Mouse (Mus musculus): ENCODE data around the gene Pdpr.
"Not testable (repeated sequence)": the region's sequence is repeated elsewhere in the genome, so short reads cannot be mapped to it uniquely, and the experiment has no call there.

Pdpr gene

GRCm38 (mm10) chr8:111093865-111094718 is at the start of gene Pdpr:
TSS of gene Pdpr (plus strand) at chr8:111094630.
- peak; percentile 81 for DNase-seq (ENCODE audit: low spot score)

DNA sequence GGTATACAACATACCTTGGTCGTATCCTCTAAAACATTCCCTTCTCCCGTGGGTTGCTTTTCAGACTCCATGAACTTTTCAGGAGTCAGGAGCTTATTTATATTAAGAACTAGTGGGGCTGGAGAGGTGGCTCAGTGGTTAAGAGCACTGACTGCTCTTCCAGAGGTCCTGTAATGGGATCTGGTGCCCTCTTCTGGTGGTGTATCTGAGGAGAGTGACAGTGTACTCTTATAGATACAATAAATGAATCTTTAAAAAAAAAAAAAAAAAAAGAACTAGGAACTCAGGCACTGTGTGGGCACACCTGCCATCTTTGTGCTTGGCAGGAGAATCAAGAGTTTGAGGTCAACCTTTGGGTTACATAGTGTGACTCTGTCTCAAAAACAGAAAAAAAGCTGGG is 45.7 kb upstream of the Pdpr start:
- no peak for DNase-seq (ENCODE audit: low spot score)

DNA sequence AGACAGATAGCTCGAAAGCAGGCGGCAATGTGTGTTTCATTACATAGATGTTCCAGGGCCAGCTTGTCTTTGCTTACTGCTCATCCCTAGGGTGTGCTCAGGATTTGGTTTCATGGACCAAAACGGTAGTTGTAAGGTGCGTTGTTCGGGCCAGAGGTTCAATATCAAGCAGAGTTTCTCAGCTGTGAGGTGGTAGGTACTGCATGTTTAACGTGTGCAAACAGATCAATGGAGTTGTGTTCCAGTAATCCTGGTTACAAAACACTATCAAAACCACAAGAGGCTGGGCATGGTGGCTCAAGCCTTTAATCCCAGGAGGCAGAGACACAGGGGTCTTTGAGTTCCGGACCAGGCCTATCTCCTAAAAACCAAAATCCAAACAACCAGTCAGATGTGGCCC is 45.3 kb upstream of the Pdpr start:
- DNase-seq (ENCODE audit: low spot score): no peak

DNA sequence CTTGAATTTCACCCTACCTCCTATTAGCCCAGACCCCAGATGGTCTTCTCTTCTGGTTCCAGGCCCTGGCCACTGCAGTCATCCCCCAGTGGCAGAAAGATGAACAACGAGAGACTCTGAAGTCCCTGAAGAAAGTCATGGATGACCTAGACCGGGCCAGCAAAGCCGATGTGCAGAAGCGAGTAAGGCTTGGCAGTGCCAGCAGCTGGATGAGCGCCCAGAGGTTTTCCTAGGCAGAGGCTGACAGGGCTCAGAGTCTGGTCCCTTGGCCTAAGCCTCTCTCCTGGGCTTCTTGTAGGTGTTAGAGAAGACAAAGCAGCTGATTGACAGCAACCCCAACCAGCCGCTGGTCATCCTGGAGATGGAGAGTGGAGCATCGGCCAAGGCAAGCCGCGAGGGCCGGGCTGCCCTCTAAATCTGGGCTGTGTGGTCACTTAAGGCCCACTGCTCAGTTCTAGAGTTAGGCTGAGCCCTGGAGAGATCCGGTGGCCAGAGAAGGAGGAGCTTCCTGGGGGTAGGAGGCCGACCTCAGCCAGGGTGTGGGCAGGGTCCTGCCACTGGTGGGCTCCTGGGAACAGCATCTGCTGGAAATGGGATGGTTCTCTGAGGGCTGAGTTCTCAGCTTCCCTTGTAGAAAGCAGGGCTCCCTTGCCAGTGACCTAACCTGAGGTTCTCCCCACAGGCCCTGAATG is 40.5 kb upstream of the Pdpr start:
- no peak for DNase-seq (ENCODE audit: low spot score)

GRCm38 (mm10) chr8:111055031-111055634 is 39.3 kb upstream of the Pdpr start:
- no peak for DNase-seq (ENCODE audit: low spot score)

- DNase-seq (ENCODE audit: low spot score): no peak
Measured at GRCm38 (mm10) chr8:111055661-111056060, 38.8 kb upstream of the Pdpr start.

DNA sequence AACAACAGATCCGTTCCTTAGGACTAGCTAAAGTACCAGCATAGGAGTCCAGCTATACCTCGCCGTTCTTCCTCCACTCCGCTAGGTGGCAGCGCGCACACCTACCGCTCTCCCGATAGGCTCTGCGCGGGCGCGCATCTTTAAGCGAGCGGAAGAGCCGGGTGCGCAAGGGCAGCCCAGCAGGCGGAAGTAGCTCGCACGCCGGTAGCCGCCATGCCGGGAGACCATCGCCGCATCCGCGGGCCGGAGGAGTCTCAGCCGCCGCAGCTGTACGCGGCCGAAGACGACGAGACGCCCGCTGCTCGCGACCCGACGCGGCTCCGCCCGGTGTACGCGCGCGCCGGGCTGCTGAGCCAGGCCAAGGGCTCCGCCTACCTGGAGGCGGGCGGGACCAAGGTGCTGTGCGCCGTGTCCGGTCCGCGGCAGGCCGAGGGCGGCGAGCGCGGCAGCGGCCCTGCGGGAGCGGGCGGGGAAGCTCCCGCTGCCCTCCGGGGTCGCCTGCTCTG is 38.2 kb upstream of the Pdpr start, which contains the start of gene Exosc6:
TSS of gene Exosc6 (plus strand) at position 182 of the 506 bp plus-strand sequence.
- peak; percentile 67 for DNase-seq (ENCODE audit: low spot score)

DNA sequence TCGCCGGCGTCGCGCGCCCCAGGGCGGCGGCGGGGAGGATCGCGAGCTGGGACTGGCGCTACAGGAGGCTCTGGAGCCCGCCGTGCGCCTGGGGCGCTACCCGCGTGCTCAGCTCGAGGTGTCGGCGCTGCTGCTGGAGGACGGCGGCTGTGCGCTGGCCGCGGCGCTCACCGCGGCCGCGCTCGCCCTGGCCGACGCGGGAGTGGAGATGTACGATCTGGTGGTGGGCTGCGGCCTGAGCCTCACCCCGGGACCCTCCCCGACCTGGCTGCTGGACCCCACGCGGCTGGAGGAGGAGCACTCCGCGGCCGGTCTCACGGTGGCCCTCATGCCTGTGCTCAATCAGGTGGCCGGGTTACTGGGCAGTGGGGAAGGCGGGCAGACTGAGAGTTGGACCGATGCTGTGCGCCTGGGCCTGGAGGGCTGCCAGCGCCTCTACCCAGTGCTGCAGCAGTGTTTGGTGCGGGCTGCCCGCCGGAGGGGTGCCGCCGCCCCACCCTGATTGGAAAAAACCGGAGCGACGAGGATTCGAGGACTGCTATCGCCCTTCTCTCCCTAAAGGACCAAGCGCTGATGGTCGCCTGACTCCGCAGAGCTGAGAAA is 37.6 kb upstream of the Pdpr start:
- DNase-seq (ENCODE audit: low spot score): no peak

DNA sequence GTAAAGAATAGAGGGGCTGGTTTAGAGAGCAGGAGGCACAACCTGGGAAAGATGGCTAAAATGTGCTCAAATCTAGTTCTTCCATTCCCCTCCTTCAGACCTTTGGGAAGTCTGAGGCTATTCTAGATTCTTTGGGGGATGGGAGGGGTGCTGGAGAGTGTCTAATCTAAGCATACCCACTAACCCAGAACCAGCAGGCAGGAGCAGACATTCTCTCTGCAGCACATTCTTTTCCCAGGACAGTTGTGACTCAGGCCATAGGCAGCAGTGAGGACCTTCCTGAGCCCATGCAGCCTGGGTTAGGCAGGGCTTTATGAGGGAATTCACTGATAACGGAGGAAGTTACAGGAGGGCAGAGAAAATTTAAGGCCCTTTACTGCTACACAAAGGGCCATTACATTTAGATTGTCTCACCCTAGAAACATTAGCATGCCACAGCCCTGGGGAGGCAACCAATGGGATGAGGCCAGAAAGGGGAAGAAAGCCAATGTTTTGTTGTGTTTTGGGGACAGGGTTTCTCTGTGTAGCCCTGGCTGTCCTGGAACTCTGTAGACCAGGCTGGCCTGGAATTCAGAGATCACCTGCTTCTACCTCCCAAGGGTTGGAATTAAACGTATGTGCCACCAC is 35.4 kb upstream of the Pdpr start:
- no peak for DNase-seq (ENCODE audit: low spot score)

GRCm38 (mm10) chr8:111061688-111062071 is 32.8 kb upstream of the Pdpr start:
- DNase-seq (ENCODE audit: low spot score): no peak

DNA sequence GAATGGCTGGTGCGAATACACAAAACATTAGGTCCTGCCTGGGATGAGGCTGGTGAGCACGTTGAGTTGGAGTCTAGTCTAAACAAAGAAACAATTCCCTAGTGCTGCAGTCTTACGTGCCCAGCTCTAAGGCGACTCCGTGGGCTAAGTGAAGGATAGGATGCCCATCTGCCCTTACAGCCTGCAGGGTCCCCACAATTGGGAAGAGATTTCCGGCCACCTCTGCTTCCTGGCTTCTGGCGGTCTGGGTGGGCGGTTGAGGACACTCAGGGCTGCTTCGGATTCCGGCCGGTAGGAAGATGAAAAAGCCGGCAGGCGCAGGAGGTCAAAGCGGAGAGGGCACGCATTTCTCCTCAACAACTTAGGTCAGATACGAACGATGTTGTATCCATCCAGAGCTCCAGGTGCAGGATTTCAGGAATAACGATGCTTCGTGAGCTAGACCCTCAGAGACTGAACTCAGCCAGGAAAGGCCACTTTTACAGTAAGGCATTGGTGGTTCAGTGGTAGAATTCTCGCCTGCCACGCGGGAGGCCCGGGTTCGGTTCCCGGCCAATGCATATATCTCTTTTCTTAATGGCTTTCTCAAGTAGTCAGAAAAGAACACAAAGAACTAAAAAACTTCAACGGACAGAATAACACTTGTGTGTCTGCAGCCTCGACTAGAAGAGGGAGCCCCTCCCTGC is 32.2 kb upstream of the Pdpr start:
- DNase-seq (ENCODE audit: low spot score): peak; percentile 93

GRCm38 (mm10) chr8:111062893-111063292 is 31.5 kb upstream of the Pdpr start:
- no peak for DNase-seq (ENCODE audit: low spot score)

GRCm38 (mm10) chr8:111066308-111066707 is 28.1 kb upstream of the Pdpr start:
- DNase-seq (ENCODE audit: low spot score): no peak

GRCm38 (mm10) chr8:111067439-111067838 is 27.0 kb upstream of the Pdpr start:
- DNase-seq (ENCODE audit: low spot score): no peak

DNA sequence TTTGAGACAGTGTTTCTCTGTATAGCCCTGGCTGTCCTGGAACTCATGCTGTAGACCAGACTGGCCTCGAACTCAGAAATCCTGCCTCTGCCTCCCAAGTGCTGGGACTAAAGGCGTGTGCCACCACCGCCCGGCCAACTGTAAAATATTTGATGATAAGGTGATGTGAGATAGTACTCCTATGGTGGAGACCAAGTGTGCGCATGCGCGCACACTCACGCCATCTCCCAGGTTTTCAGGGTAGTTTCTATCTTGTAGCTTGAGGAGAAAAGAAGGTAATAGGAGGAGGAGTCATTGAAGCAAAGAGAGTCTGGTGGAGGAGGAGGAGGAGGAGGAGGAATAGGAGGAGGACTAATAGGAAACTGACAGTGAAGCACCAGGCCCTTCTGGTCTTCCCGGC is 25.8 kb upstream of the Pdpr start:
- not testable (repeated sequence) for DNase-seq (ENCODE audit: low spot score)

- no peak for DNase-seq (ENCODE audit: low spot score)
Measured at GRCm38 (mm10) chr8:111075926-111076325, 18.5 kb upstream of the Pdpr start.

DNA sequence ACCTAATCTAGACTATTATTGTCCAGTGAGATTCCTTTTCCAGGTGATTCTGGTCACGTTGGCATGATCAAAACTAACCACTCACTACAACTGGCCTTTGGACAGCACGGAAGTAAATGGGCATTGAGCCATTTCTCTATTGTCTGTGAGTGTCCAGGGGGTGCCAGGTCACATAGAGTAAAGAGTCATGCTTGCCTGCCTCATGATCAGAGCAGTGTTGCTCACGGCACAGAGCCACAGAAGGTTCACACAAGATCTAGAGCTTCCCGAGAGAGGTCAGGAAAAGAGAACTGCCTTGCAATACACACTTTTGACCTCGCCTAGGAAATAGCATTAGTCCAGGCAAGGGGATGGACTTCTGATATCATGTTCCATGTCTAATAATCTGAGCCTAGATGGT is 15.0 kb upstream of the Pdpr start:
- no peak for DNase-seq (ENCODE audit: low spot score)

GRCm38 (mm10) chr8:111079861-111080271 is 14.6 kb upstream of the Pdpr start:
- no peak for DNase-seq (ENCODE audit: low spot score)

GRCm38 (mm10) chr8:111081580-111082258 is 12.7 kb upstream of the Pdpr start:
- no peak for DNase-seq (ENCODE audit: low spot score)

DNA sequence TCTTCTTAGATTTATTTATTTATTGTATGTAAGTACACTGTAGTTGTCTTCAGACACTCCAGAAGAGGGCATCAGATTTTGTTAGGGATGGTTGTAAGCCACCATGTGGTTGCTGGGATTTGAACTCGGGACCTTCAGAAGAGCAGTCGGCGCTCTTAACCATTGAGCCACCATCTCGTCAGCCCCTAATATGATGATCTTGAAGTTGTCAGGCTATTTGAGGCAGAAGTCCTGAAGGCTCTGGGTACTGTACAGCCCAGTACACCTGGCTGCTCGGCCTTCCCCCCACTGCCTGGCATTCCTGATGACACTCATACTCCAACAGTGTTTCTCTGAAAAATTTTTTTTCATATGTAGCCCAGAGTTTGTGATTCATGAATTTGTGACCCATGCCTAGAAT is 10.5 kb upstream of the Pdpr start:
- not testable (repeated sequence) for DNase-seq (ENCODE audit: low spot score)

DNA sequence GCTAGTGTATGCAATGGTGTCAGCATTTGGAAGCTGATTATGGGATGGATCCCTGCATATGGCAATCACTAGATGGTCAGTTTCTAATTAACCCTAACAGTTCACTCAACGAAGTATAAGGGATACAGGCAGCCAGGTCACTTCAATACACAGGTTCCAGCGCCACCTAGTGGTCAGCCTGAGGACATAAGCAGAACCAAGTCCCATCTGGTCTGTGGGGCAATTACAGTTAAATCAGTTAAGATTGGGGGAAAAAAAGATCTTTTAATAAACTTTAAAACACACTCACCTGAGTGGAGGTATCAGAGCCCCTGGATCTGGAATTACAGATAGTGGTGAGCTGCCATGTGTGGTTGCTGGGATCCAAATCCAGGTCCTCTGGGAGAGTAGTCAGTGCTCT is 4.3 kb upstream of the Pdpr start:
- peak; percentile 37 for DNase-seq (ENCODE audit: low spot score)
